Mouse (Mus musculus) right cerebral cortex, postnatal 14 days (tissue): ENCODE measurements around the gene Aamp.
A peak's percentile ranks its signal among the peaks of the same experiment; 100 is the strongest.
"Not testable (repeated sequence)": the region's sequence is repeated elsewhere in the genome, so short reads cannot be mapped to it uniquely, and the experiment has no call there.

Source experiments
- DNase-seq: peaks from one replicate; pipeline ENCODE4 v3.0.0; 2022

Gene Aamp

GRCm38 (mm10) chr1:74284543-74285160 is at the start of gene Aamp, which contains the start of gene Pnkd:
Aamp (minus strand) TSS chr1:74284738.
Pnkd (plus strand) TSS chr1:74284930.
- peak; percentile 99 for DNase-seq

DNA sequence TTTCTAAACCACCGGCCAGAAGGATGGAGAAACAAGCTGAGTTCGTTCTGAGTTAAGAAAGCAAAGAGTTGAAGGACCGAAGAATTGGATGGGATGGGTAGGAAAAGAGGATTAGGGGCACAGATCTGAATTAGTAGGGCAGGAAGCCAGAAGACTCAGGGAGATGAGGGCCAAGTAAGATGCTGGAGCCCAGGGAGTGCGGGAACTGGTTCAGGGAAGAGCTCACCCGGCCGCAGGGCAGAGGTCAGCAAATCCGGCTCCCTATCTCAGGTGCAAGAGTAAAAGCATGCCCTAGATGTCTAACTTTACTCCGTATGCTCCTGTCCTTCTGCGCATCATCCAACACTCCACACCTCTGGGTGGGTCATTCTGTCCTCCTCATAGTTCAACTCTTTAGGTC is 48.4 kb upstream of the Aamp start:
- DNase-seq, result no peak

- DNase-seq, result peak; percentile 95
Measured at GRCm38 (mm10) chr1:74332241-74332763, 47.8 kb upstream of the Aamp start.

DNA sequence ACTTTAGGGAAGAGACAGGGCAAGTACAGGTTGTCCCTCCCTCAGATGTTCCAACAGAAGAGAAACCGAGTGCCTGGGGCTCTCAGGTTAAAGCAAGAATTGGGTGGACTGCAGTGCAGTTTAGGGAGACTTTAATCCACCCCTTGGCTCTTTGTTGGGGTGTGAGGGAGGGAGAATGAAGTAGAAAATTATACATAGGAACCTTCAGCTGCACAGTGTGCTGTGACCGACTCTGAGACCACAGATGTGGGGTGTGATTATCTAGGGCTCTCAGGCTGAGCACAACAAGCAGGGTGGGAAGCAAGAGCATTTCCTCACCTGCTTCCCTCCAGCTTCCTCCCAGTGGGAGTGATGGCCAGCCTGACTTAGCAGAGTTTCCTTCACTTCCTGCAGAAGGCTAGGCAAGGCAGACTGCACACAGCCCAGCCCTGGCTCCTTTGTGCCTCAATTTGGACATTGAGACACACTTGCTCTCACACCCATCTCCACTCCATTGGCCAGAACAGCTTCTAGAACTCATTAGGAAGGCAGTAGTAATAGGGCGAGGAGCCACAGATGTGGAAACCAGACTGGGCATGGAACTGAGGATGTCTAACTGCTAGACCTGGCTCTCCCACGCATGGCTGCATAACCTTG is 46.6 kb upstream of the Aamp start:
- no peak for DNase-seq

DNA sequence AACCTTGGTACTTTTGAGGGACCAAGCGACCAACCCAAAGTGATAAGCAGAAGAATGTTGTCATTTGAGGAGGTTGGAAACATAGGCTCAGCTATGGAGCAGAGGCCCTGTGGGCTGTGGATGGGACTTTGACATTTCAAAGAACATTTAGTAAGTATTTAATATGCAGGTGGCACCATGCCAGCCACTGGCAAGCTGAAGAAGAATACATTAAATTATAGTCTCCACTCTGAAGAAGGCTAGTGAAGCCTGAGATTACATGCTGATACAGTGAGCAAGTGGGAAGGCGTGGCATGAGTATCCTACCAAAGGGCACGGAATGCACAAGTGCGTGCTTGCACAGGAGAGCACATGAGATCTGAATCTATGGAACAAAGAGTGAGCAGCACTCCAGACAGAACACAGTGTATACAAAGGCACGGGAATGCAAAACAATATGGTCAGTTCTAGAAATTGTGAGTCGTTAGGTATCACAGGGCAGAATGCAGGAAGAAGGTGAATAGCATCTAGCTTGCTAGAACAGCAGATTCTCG is 45.4 kb upstream of the Aamp start:
- DNase-seq, result no peak

- not testable (repeated sequence) for DNase-seq
Measured at GRCm38 (mm10) chr1:74326916-74327315, 42.4 kb upstream of the Aamp start.

- DNase-seq, result no peak
Measured at GRCm38 (mm10) chr1:74321396-74321795, 36.9 kb upstream of the Aamp start.

GRCm38 (mm10) chr1:74318711-74319110 is 34.2 kb upstream of the Aamp start:
- DNase-seq, result no peak

- DNase-seq, result no peak
Measured at GRCm38 (mm10) chr1:74316114-74316827, 31.7 kb upstream of the Aamp start.

GRCm38 (mm10) chr1:74314796-74315195 is 30.3 kb upstream of the Aamp start:
- DNase-seq, result no peak

DNA sequence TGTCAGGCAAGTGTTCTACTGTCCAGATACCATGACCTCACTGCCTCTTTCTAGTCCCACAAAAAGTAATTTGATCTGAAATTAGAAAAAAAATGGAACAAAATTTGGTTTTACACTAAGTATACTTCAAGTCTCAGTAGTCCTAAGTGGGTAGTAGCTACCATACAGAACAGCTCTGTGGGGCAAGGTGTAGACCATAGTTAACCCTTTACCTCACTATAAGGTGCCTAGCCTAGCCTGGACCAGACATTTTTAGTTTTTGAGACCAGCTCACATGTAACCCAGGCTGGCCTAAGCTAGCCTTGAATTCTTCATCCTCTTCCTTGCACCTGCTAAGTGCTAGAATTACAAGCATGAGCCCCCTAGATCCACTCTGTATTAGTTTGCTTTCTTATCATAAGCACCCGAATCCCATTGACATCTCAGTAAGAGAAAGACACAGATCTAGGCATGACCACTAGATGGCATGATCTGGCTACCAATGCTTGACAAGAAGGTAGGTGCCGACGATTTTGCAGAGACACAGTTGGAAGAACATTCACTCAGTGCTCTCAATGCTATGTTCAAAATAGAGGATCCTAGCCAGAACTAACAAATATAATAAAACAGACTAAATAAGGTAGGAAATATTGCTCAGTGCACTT is 28.6 kb upstream of the Aamp start:
- DNase-seq, result peak; percentile 55

DNA sequence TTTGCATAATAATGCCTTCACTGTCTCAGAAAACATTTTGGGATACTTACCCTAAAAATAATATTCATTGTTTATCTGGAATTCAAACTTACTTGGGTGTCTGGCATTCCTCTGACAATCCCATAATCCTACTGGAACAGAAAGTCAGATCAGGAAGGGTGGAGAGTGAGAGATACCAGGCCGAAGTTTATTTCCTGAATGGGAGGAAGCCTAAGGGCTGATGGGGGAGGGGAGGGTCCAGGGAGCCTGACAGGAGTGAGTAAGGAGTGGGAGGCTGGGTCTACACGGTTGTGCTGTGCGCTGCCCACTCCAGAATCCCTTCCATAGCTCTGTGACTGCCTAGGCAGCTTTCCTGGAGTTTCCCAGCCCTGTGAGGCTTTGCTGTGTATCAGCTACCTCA is 25.2 kb upstream of the Aamp start:
- no peak for DNase-seq

- no peak for DNase-seq
Measured at GRCm38 (mm10) chr1:74308001-74308964, 23.7 kb upstream of the Aamp start.

GRCm38 (mm10) chr1:74307146-74307545 is 22.6 kb upstream of the Aamp start:
- no peak for DNase-seq

GRCm38 (mm10) chr1:74305522-74305921 is 21.0 kb upstream of the Aamp start, which contains the start of gene Tmbim1:
Tmbim1 (minus strand) TSS chr1:74305622.
- DNase-seq, result no peak

DNA sequence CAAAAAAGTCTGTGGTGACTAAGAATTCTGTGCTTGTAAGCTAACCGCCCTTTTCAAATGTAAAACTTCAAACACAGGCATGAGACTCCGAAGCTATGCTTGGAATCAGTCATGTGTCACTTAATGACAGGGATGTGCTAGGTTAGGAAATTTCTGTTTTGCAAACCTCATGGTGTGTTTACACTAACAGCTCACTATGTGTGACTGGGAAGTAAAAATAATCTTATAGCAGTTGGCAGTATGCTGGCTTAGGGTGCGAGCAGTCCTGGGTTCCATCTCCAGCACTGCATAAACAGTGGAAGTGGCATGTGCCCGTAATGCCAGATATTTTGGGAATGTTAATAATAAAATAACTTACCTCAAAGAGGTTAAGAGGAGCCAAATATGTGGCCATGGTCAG is 20.4 kb upstream of the Aamp start:
- no peak for DNase-seq

GRCm38 (mm10) chr1:74304339-74304790 is 19.8 kb upstream of the Aamp start:
- no peak for DNase-seq

DNA sequence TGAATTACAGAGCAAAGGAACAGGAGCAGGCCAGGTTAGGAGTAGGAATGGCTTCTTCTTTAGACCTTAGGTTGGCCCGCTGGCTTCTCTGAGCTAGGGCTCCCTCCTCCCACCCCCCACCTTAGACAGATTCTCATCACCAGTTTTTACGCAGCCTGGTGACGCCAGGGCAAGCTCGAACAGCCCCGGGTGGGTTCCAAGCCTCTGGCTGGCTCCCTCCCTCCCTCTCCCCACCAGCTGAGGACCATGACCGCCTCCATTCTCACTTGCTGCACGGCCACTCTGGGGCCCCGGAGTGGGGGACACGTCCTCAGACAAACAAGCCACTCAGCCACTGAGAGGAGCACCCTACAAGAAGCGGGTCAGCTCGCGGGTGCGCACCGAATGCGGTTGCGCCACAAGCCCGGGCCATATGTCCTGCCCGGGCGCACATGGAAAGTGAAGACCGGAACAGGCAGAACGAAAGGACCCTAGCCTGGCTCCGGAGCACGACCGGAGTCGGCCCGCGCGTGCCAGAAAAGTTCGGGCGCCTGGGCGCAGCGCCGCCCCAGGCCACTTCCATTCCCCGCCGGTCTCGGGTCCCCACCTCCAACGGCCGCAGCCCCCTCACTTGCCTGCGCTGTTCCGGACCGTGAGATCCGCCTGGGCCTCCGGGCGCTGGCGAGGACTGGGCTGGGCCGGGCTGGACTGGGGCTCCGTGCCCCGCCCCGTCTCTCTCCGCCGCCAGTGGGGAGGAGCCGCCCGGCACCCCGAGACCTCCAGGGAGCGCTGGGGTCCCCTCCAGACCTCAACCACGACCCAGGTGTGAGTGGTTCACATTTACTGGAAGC is 19.2 kb upstream of the Aamp start:
- peak; percentile 46 for DNase-seq

- DNase-seq, result no peak
Measured at GRCm38 (mm10) chr1:74302835-74303234, 18.3 kb upstream of the Aamp start.

GRCm38 (mm10) chr1:74302229-74302628 is 17.7 kb upstream of the Aamp start:
- DNase-seq, result no peak
